Mouse (Mus musculus) stomach, embryonic 16.5 days (tissue): ENCODE data around the gene Olfr1440. TPM values are rescaled to one million over a fixed set of nuclear protein-coding genes. Genes with fewer than 3 reads are reported as not detected.

ENCODE experiments used
- ATAC-seq: fragments of 200-750 bp; cut with Nextera tagmentation; 2 replicates; pipeline ENCODE4 v1.8.0; 2017; ENCODE audit warnings: moderate number of reproducible peaks, moderate TSS enrichment; ENCODE audit not compliant: insufficient read depth, low FRiP score
- H3K27ac ChIP-seq: fragments of 300-500 bp; sonication (generic); 2 replicates; pipeline ENCODE4 v1.5.1; 2014; ENCODE audit warnings: low read length
- H3K27me3 ChIP-seq: fragments of 300-500 bp; sonication (generic); 2 replicates; pipeline ENCODE4 v1.6.1; 2014; ENCODE audit warnings: low read length, control low read depth, mixed read lengths; ENCODE audit not compliant: control insufficient read depth, insufficient read depth
- H3K36me3 ChIP-seq: fragments of 300-500 bp; sonication (generic); 2 replicates; pipeline ENCODE4 v1.6.1; 2014; ENCODE audit warnings: low read length; ENCODE audit not compliant: control insufficient read depth, insufficient read depth
- H3K4me1 ChIP-seq: fragments of 300-500 bp; sonication (generic); 2 replicates; pipeline ENCODE4 v1.6.1; 2014; ENCODE audit warnings: low read length, control low read depth, mixed read lengths; ENCODE audit not compliant: control insufficient read depth, insufficient read depth
- H3K4me2 ChIP-seq: fragments of 300-500 bp; sonication (generic); 2 replicates; pipeline ENCODE4 v1.6.1; 2014; ENCODE audit warnings: low read depth, low read length, mixed read lengths
- H3K4me3 ChIP-seq: fragments of 300-500 bp; sonication (generic); replicated peaks from 2 replicates; pipeline ENCODE4 v1.5.1; 2014; ENCODE audit warnings: mild to moderate bottlenecking, low read length
- H3K9ac ChIP-seq: fragments of 300-500 bp; sonication (generic); 2 replicates; pipeline ENCODE4 v1.6.1; 2014; ENCODE audit warnings: low read length
- H3K9me3 ChIP-seq: fragments of 300-500 bp; sonication (generic); replicated peaks from 2 replicates; pipeline ENCODE4 v1.6.1; 2016; ENCODE audit warnings: low read length, control low read depth; ENCODE audit not compliant: control insufficient read depth
- WGBS: fragments of 180-500 bp; shearing (Covaris S2); extraction: QIAGEN DNeasy Blood & Tissue Kit; methylation state at CpG from one replicate; pipeline ENCODE4 v1.1.7; 2014; 5-methylcytosine and 5-hydroxymethylcytosine counted together
- polyA plus RNA-seq: library from polyadenylated mRNA; unstranded; fragments of >200 nt; fragmentation: Nextera tagmentation; extraction: Ambion mirVana; gene quantifications from 2 replicates; pipeline ENCODE4 v1.2.1, GENCODE M21; 2015

Olfr1440 gene
- polyA plus RNA-seq: not detected in 2 replicates

DNA sequence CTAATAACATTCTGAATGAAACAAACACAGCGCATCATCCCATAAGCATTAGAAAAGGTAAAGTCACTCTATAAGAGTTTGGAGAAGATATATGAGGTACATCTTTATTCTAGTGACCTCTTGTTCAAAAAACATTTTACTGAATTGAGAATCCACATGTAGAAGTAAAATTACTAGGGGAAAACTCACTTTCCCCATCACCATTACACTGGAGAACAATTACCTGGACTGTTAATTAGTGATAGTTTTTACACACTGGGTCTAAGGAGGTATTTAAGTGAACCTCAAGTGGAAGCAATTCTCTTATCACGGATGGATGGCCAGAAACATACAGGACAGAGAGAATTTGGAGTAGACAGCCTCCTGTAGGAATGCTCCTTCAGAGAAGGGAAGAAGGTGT is at the start of gene Olfr1440:
Gene Olfr1440 (plus strand): TSS at position 301 of the 400 bp plus-strand sequence.
- no peaks in the 10 kb centered on the region for H3K36me3 ChIP-seq
- no peaks in the 10 kb centered on the region for H3K27me3 ChIP-seq
- no peaks in the 10 kb centered on the region for H3K9me3 ChIP-seq
- H3K27ac ChIP-seq: no peak within 1 kb of the TSS
- no peak within 1 kb of the TSS for H3K9ac ChIP-seq
- H3K4me3 ChIP-seq: no peak within 1 kb of the TSS
- no peak within 1 kb of the TSS for H3K4me2 ChIP-seq
- ATAC-seq: no peak
- 80% methylated on average over 2 of the region's 2 CpGs for WGBS
- H3K4me1 ChIP-seq: no peaks in the 10 kb centered on the region

GRCm38 (mm10) chr19:12373004-12373403 is 14.1 kb upstream of the Olfr1440 start:
- WGBS: 78% methylated on average over 3 of the region's 3 CpGs
- no peak for ATAC-seq
- Histone ChIP-seq H3K36me3 (no peaks in the 10 kb centered on the region), H3K27ac (no peak overlapping the region), H3K4me3 (no peak overlapping the region), H3K9me3 (no peaks in the 10 kb centered on the region), H3K4me1 (no peaks in the 10 kb centered on the region), H3K27me3 (no peaks in the 10 kb centered on the region), H3K4me2 (no peak overlapping the region), H3K9ac (no peak overlapping the region)

DNA sequence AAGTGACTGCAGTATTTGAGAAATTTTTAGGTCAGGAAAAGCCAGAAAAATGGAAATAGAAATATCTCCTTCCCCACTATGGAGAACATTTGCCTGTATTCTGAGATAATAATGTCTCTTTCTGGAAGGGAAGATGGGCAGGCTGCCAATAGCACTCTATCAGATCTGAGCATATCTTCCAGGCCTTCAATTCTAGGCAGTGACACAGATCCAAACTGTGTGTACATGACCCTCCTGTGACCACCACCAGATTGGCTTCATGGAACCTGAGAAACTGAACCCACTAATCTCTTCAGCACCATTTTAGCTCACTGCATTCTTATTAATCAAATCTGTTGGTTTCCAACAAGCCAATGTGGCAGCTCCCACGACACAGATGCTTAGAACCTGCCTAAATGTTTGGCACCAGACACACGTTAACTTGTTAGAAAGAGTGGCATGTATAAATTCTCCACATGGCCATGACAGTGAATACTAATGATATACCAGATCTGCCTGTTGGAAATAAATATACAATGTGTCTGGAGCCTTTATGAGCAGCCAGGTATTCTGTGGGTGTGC is 12.5 kb upstream of the Olfr1440 start:
- ATAC-seq: no peak
- no peak overlapping the region for H3K27ac ChIP-seq
- WGBS: 40% methylated on average over 2 of the region's 2 CpGs
- no peaks in the 10 kb centered on the region for H3K36me3 ChIP-seq
- no peaks in the 10 kb centered on the region for H3K9me3 ChIP-seq
- no peak overlapping the region for H3K9ac ChIP-seq
- H3K27me3 ChIP-seq: no peaks in the 10 kb centered on the region
- no peak overlapping the region for H3K4me2 ChIP-seq
- H3K4me3 ChIP-seq: no peak overlapping the region
- H3K4me1 ChIP-seq: no peaks in the 10 kb centered on the region

DNA sequence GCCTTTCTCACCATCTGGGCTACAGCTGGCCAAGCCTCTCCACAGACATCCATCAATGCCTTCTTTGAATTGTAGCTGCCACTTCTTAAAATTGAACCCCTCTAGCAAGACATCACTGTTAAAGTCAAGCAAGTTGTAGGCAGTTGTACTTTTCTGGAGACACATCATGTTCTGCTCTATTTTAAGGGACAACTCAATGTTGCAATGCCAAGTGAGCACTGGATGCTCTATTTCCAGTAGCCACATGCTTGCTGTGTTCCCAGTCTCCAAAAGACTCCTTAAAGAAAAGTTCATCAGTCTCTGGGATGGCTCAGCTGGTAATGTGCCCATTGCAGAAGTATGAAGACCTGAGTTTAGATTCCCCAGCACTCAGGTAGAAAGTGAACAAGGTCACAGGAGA is 26.7 kb downstream of the Olfr1440 start:
- no peaks in the 10 kb centered on the region for H3K27me3 ChIP-seq
- ATAC-seq: no peak
- H3K9ac ChIP-seq: no peak overlapping the region
- no peak overlapping the region for H3K4me3 ChIP-seq
- no peaks in the 10 kb centered on the region for H3K9me3 ChIP-seq
- no peak overlapping the region for H3K4me2 ChIP-seq
- H3K27ac ChIP-seq: no peak overlapping the region
- no peaks in the 10 kb centered on the region for H3K36me3 ChIP-seq
- H3K4me1 ChIP-seq: no peaks in the 10 kb centered on the region

DNA sequence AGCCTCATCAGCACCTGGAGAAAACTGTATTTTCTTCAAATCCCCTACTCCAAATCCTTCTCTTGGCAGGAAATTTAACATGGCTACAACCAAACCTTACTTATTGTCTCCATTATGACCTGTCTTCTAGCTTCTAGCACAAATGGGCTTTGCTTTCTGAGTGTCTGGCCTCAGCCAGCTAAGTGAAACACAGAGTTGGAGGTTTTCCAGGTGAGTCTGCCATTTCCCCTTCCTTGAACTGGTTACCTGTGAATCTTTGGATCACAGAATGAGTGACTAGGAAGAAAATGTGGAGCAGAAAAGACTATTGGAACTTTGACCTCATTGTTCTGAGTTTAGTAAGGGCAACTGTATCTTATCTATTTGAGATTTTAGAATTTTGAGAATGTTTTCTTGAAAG is 30.3 kb downstream of the Olfr1440 start, which contains the start of gene Olfr1441:
Gene Olfr1441 (plus strand): TSS at position 73 of the 400 bp plus-strand sequence.
- no peaks in the 10 kb centered on the region for H3K4me1 ChIP-seq
- ATAC-seq: no peak
- H3K27me3 ChIP-seq: no peaks in the 10 kb centered on the region
- H3K4me3 ChIP-seq: no peak within 1 kb of the TSS
- H3K4me2 ChIP-seq: no peak within 1 kb of the TSS
- no peak within 1 kb of the TSS for H3K27ac ChIP-seq
- H3K9me3 ChIP-seq: no peaks in the 10 kb centered on the region
- H3K36me3 ChIP-seq: no peaks in the 10 kb centered on the region
- no peak within 1 kb of the TSS for H3K9ac ChIP-seq

- Histone ChIP-seq H3K36me3 (no peaks in the 10 kb centered on the region), H3K4me2 (no peak overlapping the region), H3K27ac (no peak overlapping the region), H3K27me3 (no peaks in the 10 kb centered on the region), H3K9me3 (no peaks in the 10 kb centered on the region), H3K4me1 (no peaks in the 10 kb centered on the region), H3K4me3 (no peak overlapping the region), H3K9ac (no peak overlapping the region)
- ATAC-seq: no peak
- WGBS: 35% methylated on average over 3 of the region's 3 CpGs
These were observed 31.2 kb downstream of the Olfr1440 start for GRCm38 (mm10) chr19:12418312-12418711.

DNA sequence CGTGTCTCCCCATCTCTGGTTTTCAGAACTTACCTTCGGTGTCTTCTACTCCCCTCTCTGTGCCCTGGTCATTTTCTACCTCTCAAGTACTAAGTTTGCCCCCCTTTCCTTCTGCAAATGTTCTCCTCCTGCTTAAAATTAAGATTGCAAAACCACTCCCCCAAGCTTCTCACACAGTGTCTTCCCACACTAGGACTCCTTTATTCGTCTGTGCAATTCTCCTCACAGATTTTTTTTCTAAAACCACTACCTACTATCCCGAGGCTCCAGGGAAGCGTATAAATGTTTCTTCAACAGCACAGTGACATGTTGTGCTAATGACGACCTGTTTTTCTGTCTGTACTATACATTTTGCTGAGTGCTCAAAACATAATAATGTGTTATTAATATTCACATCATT is 33.5 kb downstream of the Olfr1440 start:
- Histone ChIP-seq H3K27ac (no peak overlapping the region), H3K4me1 (no peaks in the 10 kb centered on the region), H3K4me3 (no peak overlapping the region), H3K9ac (no peak overlapping the region), H3K36me3 (no peaks in the 10 kb centered on the region), H3K27me3 (no peaks in the 10 kb centered on the region), H3K4me2 (no peak overlapping the region), H3K9me3 (no peaks in the 10 kb centered on the region)
- WGBS: 74% methylated on average over 6 of the region's 6 CpGs
- ATAC-seq: no peak

DNA sequence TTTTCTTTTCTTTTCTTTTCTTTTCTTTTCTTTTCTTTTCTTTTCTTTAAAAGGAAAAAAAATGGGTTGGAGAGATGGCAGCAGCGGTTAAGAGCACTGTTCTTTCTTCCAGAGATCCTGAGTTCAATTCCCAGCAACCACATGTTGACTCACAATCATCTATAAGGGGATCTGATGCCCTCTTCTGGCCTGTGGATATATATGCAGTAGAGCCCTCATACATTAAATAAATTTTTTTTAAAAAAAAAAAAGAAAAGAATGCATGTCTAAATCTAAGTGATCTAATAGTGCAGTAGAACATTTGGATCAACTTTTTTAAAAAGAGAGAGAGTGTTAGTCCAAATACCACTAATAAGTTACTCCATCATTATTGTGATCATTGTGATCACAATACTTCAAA is 34.6 kb downstream of the Olfr1440 start:
- Histone ChIP-seq H3K4me2 (no peak overlapping the region), H3K9me3 (no peaks in the 10 kb centered on the region), H3K4me3 (no peak overlapping the region), H3K4me1 (no peaks in the 10 kb centered on the region), H3K36me3 (no peaks in the 10 kb centered on the region), H3K9ac (no peak overlapping the region), H3K27me3 (no peaks in the 10 kb centered on the region), H3K27ac (no peak overlapping the region)
- ATAC-seq: no peak
- WGBS: 81% methylated on average over 1 of the region's 1 CpGs

- no peaks in the 10 kb centered on the region for H3K27me3 ChIP-seq
- H3K4me2 ChIP-seq: no peak overlapping the region
- H3K4me3 ChIP-seq: no peak overlapping the region
- no peak for ATAC-seq
- H3K36me3 ChIP-seq: no peaks in the 10 kb centered on the region
- WGBS: 72% methylated on average over 5 of the region's 5 CpGs
- no peaks in the 10 kb centered on the region for H3K9me3 ChIP-seq
- no peak overlapping the region for H3K27ac ChIP-seq
- no peak overlapping the region for H3K9ac ChIP-seq
- no peaks in the 10 kb centered on the region for H3K4me1 ChIP-seq
These were observed 40.0 kb downstream of the Olfr1440 start for GRCm38 (mm10) chr19:12427101-12427500.

DNA sequence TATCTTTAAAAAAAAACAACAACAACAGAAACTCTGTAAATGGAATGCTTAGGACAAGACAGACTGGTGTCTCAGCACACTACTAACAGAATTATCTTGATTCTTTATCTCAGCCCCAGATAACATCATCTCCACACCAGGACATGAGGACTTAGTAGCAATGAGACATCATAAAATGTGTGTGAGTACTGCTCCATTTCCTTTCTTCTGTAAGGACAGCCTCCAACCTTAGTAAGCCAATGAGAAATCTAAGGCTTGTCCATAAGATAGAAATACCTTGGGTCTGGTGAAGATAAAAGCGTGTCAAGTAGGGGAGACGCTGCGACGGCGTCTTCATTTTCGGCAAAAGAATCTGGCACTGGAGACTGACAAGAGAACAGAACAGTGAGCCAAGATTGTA is 40.5 kb downstream of the Olfr1440 start, which contains the start of gene Pfpl:
Gene Pfpl (plus strand): TSS at position 301 of the 400 bp plus-strand sequence.
- no peaks in the 10 kb centered on the region for H3K9me3 ChIP-seq
- H3K27me3 ChIP-seq: no peaks in the 10 kb centered on the region
- no peak within 1 kb of the TSS for H3K4me3 ChIP-seq
- H3K9ac ChIP-seq: no peak within 1 kb of the TSS
- H3K36me3 ChIP-seq: no peaks in the 10 kb centered on the region
- no peaks in the 10 kb centered on the region for H3K4me1 ChIP-seq
- WGBS: 95% methylated on average over 6 of the region's 6 CpGs
- H3K27ac ChIP-seq: no peak within 1 kb of the TSS
- H3K4me2 ChIP-seq: no peak within 1 kb of the TSS
- no peak for ATAC-seq
